Mouse (Mus musculus) right cerebral cortex, postnatal 4 days (tissue): Measurements from ENCODE around the gene Efl1.
"Not testable (repeated sequence)": the region's sequence is repeated elsewhere in the genome, so short reads cannot be mapped to it uniquely, and the experiment has no call there.

Source experiments
- DNase-seq: peaks from one replicate; pipeline ENCODE4 v3.0.0-alpha.2; 2022

Efl1 gene

GRCm38 (mm10) chr7:82766623-82767022, 118.2 kb downstream of the Efl1 start:
- no peak for DNase-seq

- no peak for DNase-seq
Observed at GRCm38 (mm10) chr7:82770207-82770606, 121.8 kb downstream of the Efl1 start.

- DNase-seq = not testable (repeated sequence)
Observed at GRCm38 (mm10) chr7:82770957-82771660, 122.7 kb downstream of the Efl1 start.

GRCm38 (mm10) chr7:82771661-82772021, 123.2 kb downstream of the Efl1 start:
- DNase-seq = not testable (repeated sequence)

- no peak for DNase-seq
Observed at GRCm38 (mm10) chr7:82772481-82772880, 124.1 kb downstream of the Efl1 start.

- DNase-seq = no peak
Observed at GRCm38 (mm10) chr7:82773150-82773549, 124.7 kb downstream of the Efl1 start.

- no peak for DNase-seq
Observed at GRCm38 (mm10) chr7:82773884-82774283, 125.5 kb downstream of the Efl1 start.

GRCm38 (mm10) chr7:82775090-82775489, 126.7 kb downstream of the Efl1 start:
- DNase-seq = no peak

- no peak for DNase-seq
Observed at GRCm38 (mm10) chr7:82783071-82783470, 134.7 kb downstream of the Efl1 start.

GRCm38 (mm10) chr7:82783693-82784092, 135.3 kb downstream of the Efl1 start:
- no peak for DNase-seq

GRCm38 (mm10) chr7:82785335-82785934, 137.0 kb downstream of the Efl1 start:
- DNase-seq = no peak

- no peak for DNase-seq
Observed at GRCm38 (mm10) chr7:82785970-82786647, 137.7 kb downstream of the Efl1 start.

- no peak for DNase-seq
Observed at GRCm38 (mm10) chr7:82792644-82793043, 144.2 kb downstream of the Efl1 start.

GRCm38 (mm10) chr7:82793111-82793510, 144.7 kb downstream of the Efl1 start:
- no peak for DNase-seq

- no peak for DNase-seq
Observed at GRCm38 (mm10) chr7:82794542-82794941, 146.1 kb downstream of the Efl1 start.

- no peak for DNase-seq
Observed at GRCm38 (mm10) chr7:82802206-82802605, 153.8 kb downstream of the Efl1 start.

GRCm38 (mm10) chr7:82808257-82808656, 159.8 kb downstream of the Efl1 start:
- DNase-seq = peak; percentile 13

GRCm38 (mm10) chr7:82809126-82809525, 160.7 kb downstream of the Efl1 start:
- no peak for DNase-seq

- DNase-seq = no peak
Observed at GRCm38 (mm10) chr7:82810799-82811139, 162.4 kb downstream of the Efl1 start.

- no peak for DNase-seq
Observed at GRCm38 (mm10) chr7:82811140-82811851, 162.9 kb downstream of the Efl1 start.

- no peak for DNase-seq
Observed at GRCm38 (mm10) chr7:82812186-82813155, 164.1 kb downstream of the Efl1 start.

GRCm38 (mm10) chr7:82819541-82819940, 171.1 kb downstream of the Efl1 start:
- DNase-seq = no peak
